Mouse (Mus musculus) midbrain, embryonic 13.5 days (tissue): ENCODE data around the gene Ncl. TPM values are rescaled to one million over a fixed set of nuclear protein-coding genes. Genes with fewer than 3 reads are reported as not detected.
A peak's percentile ranks its signal among the peaks of the same experiment; 100 is the strongest.

Source experiments
- ATAC-seq: fragments of 200-750 bp; cut with Nextera tagmentation; 2 replicates; pipeline ENCODE4 v1.8.0; 2017; ENCODE audit warnings: mild to moderate bottlenecking, moderate TSS enrichment, moderate library complexity
- H3K27ac ChIP-seq: fragments of 300-500 bp; sonication (generic); 2 replicates; pipeline ENCODE4 v1.5.1; 2015; ENCODE audit warnings: inconsistent platforms, mild to moderate bottlenecking, moderate library complexity
- H3K27me3 ChIP-seq: fragments of 300-500 bp; sonication (generic); 2 replicates; pipeline ENCODE4 v1.6.1; 2015; ENCODE audit warnings: mild to moderate bottlenecking, inconsistent platforms
- H3K36me3 ChIP-seq: fragments of 300-500 bp; sonication (generic); 2 replicates; pipeline ENCODE4 v1.6.1; 2015; ENCODE audit warnings: mild to moderate bottlenecking, inconsistent platforms
- H3K4me1 ChIP-seq: fragments of 300-500 bp; sonication (generic); replicated peaks from 2 replicates; pipeline ENCODE4 v1.6.1; 2015; ENCODE audit warnings: inconsistent platforms
- H3K4me2 ChIP-seq: fragments of 300-500 bp; sonication (generic); replicated peaks from 2 replicates; pipeline ENCODE4 v1.6.1; 2015; ENCODE audit warnings: moderate library complexity, mild to moderate bottlenecking, inconsistent platforms
- H3K4me3 ChIP-seq: fragments of 300-500 bp; sonication (generic); replicated peaks from 2 replicates; pipeline ENCODE4 v1.5.1; 2015; ENCODE audit warnings: mild to moderate bottlenecking, inconsistent platforms
- H3K9ac ChIP-seq: fragments of 300-500 bp; sonication (generic); replicated peaks from 2 replicates; pipeline ENCODE4 v1.6.1; 2015; ENCODE audit warnings: mild to moderate bottlenecking, inconsistent platforms
- H3K9me3 ChIP-seq: fragments of 300-500 bp; sonication (generic); 2 replicates; pipeline ENCODE4 v1.6.1; 2016; ENCODE audit warnings: mild to moderate bottlenecking, inconsistent platforms
- WGBS: fragments of 180-500 bp; shearing (Covaris S2); methylation state at CpG from one replicate; pipeline ENCODE4 v1.1.7; 2015; 5-methylcytosine and 5-hydroxymethylcytosine counted together
- polyA plus RNA-seq: library from polyadenylated mRNA; unstranded; fragments of >200 nt; fragmentation: Nextera tagmentation; extraction: Ambion mirVana; gene quantifications from 2 replicates; pipeline ENCODE4 v1.2.1, GENCODE M21; 2015

The Ncl gene
- polyA plus RNA-seq, 1 experiment from 2014 or later, result 241 TPM

DNA sequence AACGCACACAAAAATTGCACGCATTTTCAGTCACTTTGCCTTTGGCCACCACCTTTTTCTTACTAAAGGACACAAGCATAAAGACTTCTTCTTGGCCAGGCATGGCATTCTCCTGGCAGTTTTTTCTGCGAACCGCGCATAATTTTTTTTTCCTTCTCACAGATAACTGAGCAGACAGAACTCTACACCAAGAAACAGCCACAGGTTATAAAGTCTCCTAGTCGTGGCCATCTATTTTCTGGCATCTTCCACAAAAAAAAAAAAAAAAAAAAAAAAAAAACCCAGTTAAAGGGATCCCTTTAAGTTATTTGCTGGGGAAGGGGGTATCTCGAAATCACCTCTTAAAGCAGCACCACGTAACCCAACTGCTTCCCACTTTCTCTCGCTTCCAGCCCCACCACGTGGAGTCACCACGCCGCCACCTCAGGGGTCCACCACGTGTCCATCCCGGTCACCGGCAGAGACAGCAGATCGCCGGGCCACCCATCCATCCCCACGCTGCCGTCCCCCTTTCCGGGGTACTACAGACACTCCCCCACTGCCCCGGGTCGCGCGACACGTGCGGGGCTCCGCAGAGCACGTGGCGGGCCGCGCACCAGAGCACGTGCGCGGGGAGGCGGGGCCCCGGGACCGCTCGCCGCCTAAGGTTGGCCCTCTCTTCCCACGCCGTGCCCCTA, 833 bp downstream of the Ncl start:
- under 1% methylated on average over 41 of the region's 41 CpGs for WGBS
- ATAC-seq, result no peak
- Histone ChIP-seq H3K4me1 (peaks cover 33% of the 10 kb centered on the region), H3K9me3 (no peaks in the 10 kb centered on the region), H3K9ac (peak overlapping the region; percentile 89), H3K4me2 (peak overlapping the region; percentile 92), H3K27me3 (no peaks in the 10 kb centered on the region), H3K4me3 (peak overlapping the region; percentile 92), H3K36me3 (peaks cover 40% of the 10 kb centered on the region), H3K27ac (peak overlapping the region; percentile 99)

DNA sequence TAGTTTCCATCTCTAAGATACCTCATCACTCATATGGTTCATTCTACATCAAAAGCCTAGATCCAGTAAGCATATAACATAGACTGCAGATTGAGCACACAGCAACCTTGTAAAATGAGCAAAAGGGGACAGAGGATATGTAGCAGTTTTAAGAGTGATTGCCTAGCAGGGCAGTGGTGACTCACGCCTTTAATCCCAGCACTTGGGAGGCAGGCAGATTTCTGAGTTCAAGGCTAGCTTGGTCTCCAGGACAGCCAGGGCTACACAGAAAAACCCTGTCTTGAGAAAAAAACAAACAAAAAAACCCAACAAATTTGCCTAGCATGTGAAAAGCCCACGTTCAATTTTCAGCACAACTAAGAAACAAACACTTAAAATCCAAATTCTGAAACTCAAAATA, 5.0 kb downstream of the Ncl start:
- no peak for ATAC-seq
- Histone ChIP-seq H3K4me3 (no peak overlapping the region), H3K27ac (no peak overlapping the region), H3K36me3 (peaks cover 80% of the 10 kb centered on the region), H3K9ac (no peak overlapping the region), H3K27me3 (no peaks in the 10 kb centered on the region), H3K4me1 (peaks cover 20% of the 10 kb centered on the region), H3K9me3 (no peaks in the 10 kb centered on the region), H3K4me2 (no peak overlapping the region)
- WGBS, result 87% methylated on average over 2 of the region's 2 CpGs

DNA sequence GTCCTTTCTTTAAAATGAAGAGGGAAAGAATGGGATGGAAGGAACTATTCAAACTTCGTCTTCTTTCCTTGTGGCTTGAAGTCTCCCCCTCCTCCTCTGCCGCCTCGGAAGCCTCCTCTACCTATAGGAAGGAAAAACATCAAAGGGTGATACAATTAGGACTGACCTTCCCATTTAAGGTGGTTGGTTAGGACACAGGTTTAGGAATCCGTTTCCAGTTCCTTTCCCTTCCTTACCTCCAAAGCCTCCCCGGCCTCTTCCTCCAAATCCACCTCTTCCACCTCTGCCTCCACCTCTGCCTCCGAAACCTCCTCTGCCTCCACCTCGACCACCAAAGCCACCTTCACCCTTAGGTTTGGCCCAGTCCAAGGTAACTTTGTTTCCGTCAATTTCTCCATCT, 8.6 kb downstream of the Ncl start:
- Histone ChIP-seq H3K27me3 (no peaks in the 10 kb centered on the region), H3K4me1 (no peaks in the 10 kb centered on the region), H3K9me3 (no peaks in the 10 kb centered on the region), H3K36me3 (peaks cover 90% of the 10 kb centered on the region), H3K4me2 (no peak overlapping the region), H3K4me3 (no peak overlapping the region), H3K9ac (no peak overlapping the region), H3K27ac (no peak overlapping the region)
- ATAC-seq, result no peak
- WGBS, result 85% methylated on average over 8 of the region's 8 CpGs

DNA sequence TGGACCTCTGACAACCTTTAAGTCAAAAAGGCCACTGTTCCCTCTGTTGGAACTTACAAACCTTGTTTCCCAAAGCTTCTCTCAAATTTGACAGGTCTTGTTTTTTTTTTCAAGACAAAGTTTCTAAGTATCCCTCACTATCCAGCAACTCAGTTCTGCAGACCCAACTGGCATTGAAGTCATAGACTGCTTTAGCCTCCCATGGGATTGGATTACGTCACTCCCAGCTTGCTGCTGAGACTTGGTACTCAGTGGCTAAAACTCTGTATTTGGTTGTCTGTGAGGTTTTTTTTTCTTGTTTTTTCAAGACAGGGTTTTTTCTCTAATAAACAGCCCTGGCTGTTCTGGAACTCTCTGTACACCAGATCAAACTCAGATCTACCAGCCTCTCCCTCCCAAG, 9.5 kb downstream of the Ncl start:
- no peak for ATAC-seq
- H3K4me1 ChIP-seq, result no peaks in the 10 kb centered on the region
- peaks cover 87% of the 10 kb centered on the region for H3K36me3 ChIP-seq
- no peak overlapping the region for H3K4me3 ChIP-seq
- H3K9me3 ChIP-seq, result no peaks in the 10 kb centered on the region
- H3K27me3 ChIP-seq, result no peaks in the 10 kb centered on the region
- 91% methylated on average over 1 of the region's 1 CpGs for WGBS
- no peak overlapping the region for H3K27ac ChIP-seq
- no peak overlapping the region for H3K9ac ChIP-seq
- H3K4me2 ChIP-seq, result no peak overlapping the region

DNA sequence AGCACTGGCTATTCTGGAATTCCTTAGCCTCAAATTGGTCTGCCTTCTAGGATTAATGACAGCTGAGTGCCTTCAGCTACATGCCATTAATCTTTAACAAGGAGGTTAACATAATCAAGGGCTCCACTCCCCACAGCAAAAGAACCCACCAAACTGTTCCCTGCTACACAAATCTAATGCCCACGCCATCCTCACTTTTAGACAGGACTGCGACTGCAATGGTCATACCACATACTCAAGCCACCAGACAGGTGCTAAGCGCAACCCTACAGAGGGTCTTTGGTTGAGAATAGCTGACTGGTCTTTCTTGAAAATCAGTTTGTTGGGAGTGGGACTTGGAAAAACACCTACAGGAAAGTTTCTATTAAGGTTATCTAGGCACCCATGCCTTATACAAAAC, 10.0 kb downstream of the Ncl start:
- Histone ChIP-seq H3K4me2 (no peak overlapping the region), H3K27me3 (no peaks in the 10 kb centered on the region), H3K9ac (no peak overlapping the region), H3K4me1 (no peaks in the 10 kb centered on the region), H3K27ac (no peak overlapping the region), H3K36me3 (peaks cover 82% of the 10 kb centered on the region), H3K9me3 (no peaks in the 10 kb centered on the region), H3K4me3 (no peak overlapping the region)
- 93% methylated on average over 3 of the region's 3 CpGs for WGBS
- ATAC-seq, result no peak

DNA sequence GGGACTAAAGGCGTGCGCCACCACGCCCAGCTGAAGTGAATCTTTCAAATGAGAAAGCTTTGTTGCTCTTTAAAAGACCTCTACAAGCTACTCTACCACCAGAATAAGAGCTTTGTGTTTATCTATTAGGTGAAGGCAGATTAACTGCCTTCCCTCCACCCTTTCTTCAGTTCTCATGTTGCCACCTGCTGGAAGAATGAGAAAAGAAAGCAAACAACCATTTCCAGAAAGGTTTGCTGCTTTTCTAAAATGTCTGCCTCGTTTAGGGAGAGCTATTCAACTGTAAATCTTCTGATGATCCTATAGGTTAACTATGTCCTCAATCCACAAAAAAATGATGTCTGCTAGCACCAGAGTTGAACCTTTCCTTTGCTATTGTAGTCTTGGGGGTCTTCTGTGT, 10.4 kb downstream of the Ncl start:
- Histone ChIP-seq H3K27me3 (no peaks in the 10 kb centered on the region), H3K9me3 (no peaks in the 10 kb centered on the region), H3K4me1 (no peaks in the 10 kb centered on the region), H3K9ac (no peak overlapping the region), H3K4me2 (no peak overlapping the region), H3K27ac (no peak overlapping the region), H3K4me3 (no peak overlapping the region), H3K36me3 (peaks cover 78% of the 10 kb centered on the region)
- WGBS, result 76% methylated on average over 4 of the region's 4 CpGs
- ATAC-seq, result no peak

DNA sequence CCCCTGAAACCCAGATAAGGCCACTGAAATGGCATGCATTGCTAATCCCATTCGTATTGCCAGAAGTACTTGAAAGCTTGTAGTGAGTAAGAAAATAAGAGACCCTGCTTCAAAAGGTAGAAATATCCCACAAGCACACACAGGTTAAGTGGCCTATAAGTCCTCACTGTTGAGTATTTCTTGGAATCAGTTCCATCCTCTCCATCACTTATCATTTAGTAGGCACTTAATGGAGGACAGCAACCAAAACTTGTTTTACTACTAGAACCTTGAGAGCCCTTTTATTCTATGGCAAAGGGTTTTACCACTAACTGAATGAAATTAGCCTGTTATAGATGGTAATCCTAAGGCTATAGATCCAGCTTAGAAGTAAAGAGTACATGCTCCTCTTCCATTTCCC, 11.1 kb downstream of the Ncl start:
- no peak for ATAC-seq
- no peak overlapping the region for H3K4me3 ChIP-seq
- peaks cover 71% of the 10 kb centered on the region for H3K36me3 ChIP-seq
- no peaks in the 10 kb centered on the region for H3K27me3 ChIP-seq
- no peaks in the 10 kb centered on the region for H3K4me1 ChIP-seq
- no peaks in the 10 kb centered on the region for H3K9me3 ChIP-seq
- H3K9ac ChIP-seq, result no peak overlapping the region
- 64% methylated on average over 1 of the region's 1 CpGs for WGBS
- no peak overlapping the region for H3K27ac ChIP-seq
- H3K4me2 ChIP-seq, result no peak overlapping the region

DNA sequence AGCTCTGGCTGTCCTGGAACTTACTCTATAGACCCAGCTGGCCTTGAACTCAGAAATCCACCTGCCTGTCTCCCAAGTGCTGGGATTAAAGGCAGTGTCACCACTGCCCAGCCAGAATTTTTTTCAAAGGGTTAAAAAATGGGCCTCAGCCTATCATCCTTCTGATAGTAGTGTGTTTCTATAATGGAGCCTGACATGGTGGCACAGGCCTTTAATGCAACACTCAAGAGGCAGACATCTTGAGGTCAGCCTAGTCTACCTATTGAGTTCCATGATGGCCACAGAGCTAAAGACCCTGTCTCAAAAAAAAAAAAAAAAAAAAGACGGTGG, 11.5 kb downstream of the Ncl start:
- Histone ChIP-seq H3K4me1 (no peaks in the 10 kb centered on the region), H3K27me3 (no peaks in the 10 kb centered on the region), H3K27ac (no peak overlapping the region), H3K9me3 (no peaks in the 10 kb centered on the region), H3K9ac (no peak overlapping the region), H3K4me3 (no peak overlapping the region), H3K36me3 (peaks cover 69% of the 10 kb centered on the region), H3K4me2 (no peak overlapping the region)
- WGBS, result 55% methylated on average over 1 of the region's 1 CpGs
- no peak for ATAC-seq

DNA sequence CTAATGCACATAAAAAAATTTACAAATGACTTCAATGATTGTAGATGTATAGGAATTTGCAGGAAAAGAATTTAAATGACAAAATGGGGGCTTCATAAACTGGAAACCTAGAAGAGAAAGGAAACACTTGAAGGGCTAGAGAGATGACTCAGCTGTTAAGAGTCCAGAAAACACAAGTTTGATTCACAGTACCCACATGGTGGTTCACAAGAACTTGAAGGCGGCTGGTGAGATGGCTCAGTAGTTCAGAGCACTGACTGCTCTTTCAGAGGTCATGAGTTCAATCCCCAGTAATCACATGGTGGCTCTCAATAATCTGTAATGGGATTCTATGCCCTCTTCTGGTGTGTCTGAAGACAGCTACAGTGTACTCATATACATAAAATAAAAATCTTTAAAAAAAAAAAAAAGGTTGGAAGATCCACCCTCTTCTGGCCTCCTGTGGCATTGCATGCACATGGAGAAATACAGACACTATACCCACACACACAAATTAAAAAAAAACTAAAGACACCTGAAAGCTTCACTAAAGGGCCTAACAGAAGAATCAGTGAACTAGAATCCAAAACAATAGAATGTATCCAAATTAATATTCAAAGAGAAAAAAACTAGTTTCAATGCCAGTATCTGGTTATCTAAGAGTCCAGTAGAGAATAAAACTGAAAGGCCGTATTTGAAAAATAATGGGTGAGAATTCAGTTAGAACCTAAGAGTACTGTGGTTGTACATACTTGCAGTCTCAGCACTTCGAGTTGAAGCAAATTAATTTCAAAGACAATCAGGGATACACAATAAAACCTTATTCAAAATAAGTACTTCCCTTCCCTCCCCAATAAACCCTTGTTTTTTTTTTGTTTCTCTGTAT, 12.1 kb downstream of the Ncl start:
- no peak overlapping the region for H3K4me3 ChIP-seq
- no peaks in the 10 kb centered on the region for H3K27me3 ChIP-seq
- H3K4me1 ChIP-seq, result no peaks in the 10 kb centered on the region
- H3K27ac ChIP-seq, result no peak overlapping the region
- H3K4me2 ChIP-seq, result no peak overlapping the region
- no peaks in the 10 kb centered on the region for H3K9me3 ChIP-seq
- no peak for ATAC-seq
- no peak overlapping the region for H3K9ac ChIP-seq
- 80% methylated on average over 3 of the region's 3 CpGs for WGBS
- peaks cover 63% of the 10 kb centered on the region for H3K36me3 ChIP-seq

DNA sequence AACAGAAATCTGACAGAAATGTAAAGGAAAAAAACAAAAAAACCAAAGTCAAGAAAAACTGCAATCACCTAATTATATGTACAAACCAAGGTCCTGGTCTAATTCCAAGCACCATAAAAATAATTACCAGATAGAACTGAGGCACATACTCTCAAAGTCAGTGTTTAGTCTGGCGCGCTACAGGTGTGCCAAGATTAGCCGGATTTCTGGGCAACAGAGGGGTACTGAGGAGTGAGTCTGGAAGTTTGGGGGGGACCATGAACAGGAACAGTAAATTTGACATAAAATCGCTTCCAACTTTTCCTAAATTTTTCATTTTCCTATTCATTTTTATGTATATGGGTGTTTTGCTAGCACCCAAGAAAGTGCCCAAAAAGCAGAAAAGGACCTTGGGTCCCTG, 13.2 kb downstream of the Ncl start:
- 97% methylated on average over 4 of the region's 4 CpGs for WGBS
- no peak overlapping the region for H3K4me2 ChIP-seq

DNA sequence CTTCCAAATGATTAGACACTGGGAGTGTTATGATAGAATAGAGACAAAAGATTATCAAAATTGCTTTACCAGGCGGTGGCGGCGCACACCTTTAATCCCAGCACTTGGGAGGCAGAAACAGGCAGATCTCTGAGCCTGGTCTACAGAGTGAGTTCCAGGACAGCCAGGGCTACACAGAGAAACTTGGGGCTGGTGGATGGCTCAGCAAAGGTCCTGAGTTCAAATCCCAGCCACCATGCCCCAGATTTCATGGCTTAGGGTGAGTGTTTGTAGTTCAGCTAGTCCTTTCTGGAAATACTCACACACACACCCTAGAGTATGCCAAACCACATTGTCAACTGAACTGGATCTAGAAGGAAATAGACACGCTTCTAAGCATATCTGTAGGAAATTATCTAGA, 14.1 kb downstream of the Ncl start:
- ATAC-seq, result no peak
- H3K9me3 ChIP-seq, result no peaks in the 10 kb centered on the region
- 94% methylated on average over 4 of the region's 4 CpGs for WGBS
- H3K4me3 ChIP-seq, result no peak overlapping the region
- no peaks in the 10 kb centered on the region for H3K27me3 ChIP-seq
- H3K9ac ChIP-seq, result no peak overlapping the region
- no peak overlapping the region for H3K4me2 ChIP-seq
- H3K27ac ChIP-seq, result no peak overlapping the region
- no peaks in the 10 kb centered on the region for H3K4me1 ChIP-seq
- peaks cover 43% of the 10 kb centered on the region for H3K36me3 ChIP-seq

More for the DNA sequence above, 13.2 kb downstream of the Ncl start:
- Histone ChIP-seq H3K4me3 (no peak overlapping the region), H3K36me3 (peaks cover 52% of the 10 kb centered on the region), H3K9ac (no peak overlapping the region), H3K27ac (no peak overlapping the region), H3K4me1 (no peaks in the 10 kb centered on the region), H3K9me3 (no peaks in the 10 kb centered on the region), H3K27me3 (no peaks in the 10 kb centered on the region)
- ATAC-seq, result no peak

DNA sequence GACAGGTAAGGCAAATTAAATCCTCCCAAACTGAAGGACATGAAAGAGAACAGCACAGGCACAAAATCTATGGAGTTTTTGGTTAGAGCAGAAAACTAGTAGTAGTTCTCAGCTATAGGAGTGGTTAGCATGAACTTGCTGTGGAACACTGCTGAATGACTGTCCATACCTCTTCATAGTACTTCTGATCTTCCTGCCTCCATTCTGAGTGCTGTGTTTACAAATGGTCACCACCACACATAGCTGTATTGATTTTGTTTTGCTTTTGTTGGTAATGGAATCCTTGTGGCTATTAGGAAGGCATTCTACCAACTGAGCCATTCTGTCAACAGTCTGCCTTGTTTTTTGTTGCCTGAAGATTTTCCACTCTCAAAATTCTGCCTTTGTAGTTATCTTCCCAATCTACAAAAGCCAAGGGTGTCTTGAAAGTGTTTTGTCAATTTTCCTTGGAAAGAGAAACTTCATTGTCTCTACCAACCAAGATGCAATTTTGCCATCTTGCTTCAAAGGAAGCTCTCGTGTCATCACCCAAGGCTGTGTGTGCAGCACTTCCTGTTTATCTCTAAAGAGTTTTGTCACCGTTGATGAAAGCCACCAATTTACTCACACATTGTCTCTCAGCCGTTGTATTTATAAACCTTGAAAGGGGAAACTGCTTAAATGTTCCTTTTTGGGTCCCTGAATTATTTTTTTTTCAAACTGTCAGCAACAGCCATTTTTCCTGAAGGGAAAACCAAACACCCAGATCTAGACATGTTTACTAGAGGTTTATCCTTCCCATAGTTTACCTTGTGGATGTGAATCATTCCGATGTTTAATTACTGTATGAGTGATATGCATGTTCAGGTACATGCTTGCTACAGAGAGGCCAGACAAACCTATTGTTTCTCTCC, 15.0 kb downstream of the Ncl start:
- H3K9ac ChIP-seq, result no peak overlapping the region
- H3K4me1 ChIP-seq, result no peaks in the 10 kb centered on the region
- no peak overlapping the region for H3K4me2 ChIP-seq
- no peak for ATAC-seq
- H3K9me3 ChIP-seq, result no peaks in the 10 kb centered on the region
- no peak overlapping the region for H3K4me3 ChIP-seq
- WGBS, result 82% methylated on average over 4 of the region's 4 CpGs
- no peaks in the 10 kb centered on the region for H3K27me3 ChIP-seq
- H3K36me3 ChIP-seq, result peaks cover 34% of the 10 kb centered on the region
- H3K27ac ChIP-seq, result no peak overlapping the region
